Mouse (Mus musculus) liver, embryonic 12.5 days (tissue): ENCODE results near the gene Nup107. TPM values are rescaled to one million over a fixed set of nuclear protein-coding genes. Genes with fewer than 3 reads are reported as not detected.
"Not testable (repeated sequence)": the region's sequence is repeated elsewhere in the genome, so short reads cannot be mapped to it uniquely, and the experiment has no call there.

ENCODE experiments used
- ATAC-seq: fragments of 200-750 bp; cut with Nextera tagmentation; 2 replicates; pipeline ENCODE4 v1.8.0; 2017; ENCODE audit warnings: moderate number of reproducible peaks, mild to moderate bottlenecking, moderate library complexity
- H3K27ac ChIP-seq: fragments of 300-500 bp; sonication (generic); 2 replicates; pipeline ENCODE4 v1.5.1; 2016; ENCODE audit warnings: mild to moderate bottlenecking
- H3K27me3 ChIP-seq: fragments of 300-500 bp; sonication (generic); replicated peaks from 2 replicates; pipeline ENCODE4 v1.6.1; 2016; ENCODE audit warnings: mild to moderate bottlenecking, moderate library complexity
- H3K36me3 ChIP-seq: fragments of 300-500 bp; sonication (generic); 2 replicates; pipeline ENCODE4 v1.6.1; 2016; ENCODE audit warnings: mild to moderate bottlenecking, moderate library complexity
- H3K4me1 ChIP-seq: fragments of 300-500 bp; sonication (generic); 2 replicates; pipeline ENCODE4 v1.6.1; 2016
- H3K4me2 ChIP-seq: fragments of 300-500 bp; sonication (generic); 2 replicates; pipeline ENCODE4 v1.6.1; 2016; ENCODE audit warnings: mild to moderate bottlenecking, moderate library complexity
- H3K4me3 ChIP-seq: fragments of 300-500 bp; sonication (generic); 2 replicates; pipeline ENCODE4 v1.5.1; 2016; ENCODE audit warnings: mild to moderate bottlenecking, moderate library complexity
- H3K9ac ChIP-seq: fragments of 300-500 bp; sonication (generic); 2 replicates; pipeline ENCODE4 v1.6.1; 2016; ENCODE audit warnings: mild to moderate bottlenecking, moderate library complexity
- H3K9me3 ChIP-seq: fragments of 300-500 bp; sonication (generic); replicated peaks from 2 replicates; pipeline ENCODE4 v1.6.1; 2016; ENCODE audit warnings: mild to moderate bottlenecking, moderate library complexity
- WGBS: fragments of 180-500 bp; shearing (Covaris S2); methylation state at CpG from one replicate; pipeline ENCODE4 v1.1.7; 2016; ENCODE audit not compliant: insufficient replicate concordance; 5-methylcytosine and 5-hydroxymethylcytosine counted together
- polyA plus RNA-seq: library from polyadenylated mRNA; unstranded; fragments of >200 nt; fragmentation: Nextera tagmentation; extraction: Ambion mirVana; gene quantifications from 2 replicates; pipeline ENCODE4 v1.2.1, GENCODE M21; 2016

Gene Nup107
- polyA plus RNA-seq, 1 experiment from 2014 or later = 81.3 TPM

- Histone ChIP-seq H3K4me2 (no peak overlapping the region), H3K4me3 (no peak overlapping the region), H3K9me3 (no peaks in the 10 kb centered on the region), H3K9ac (no peak overlapping the region), H3K4me1 (peaks cover 21% of the 10 kb centered on the region), H3K27me3 (no peaks in the 10 kb centered on the region), H3K27ac (no peak overlapping the region), H3K36me3 (no peaks in the 10 kb centered on the region)
- WGBS = 75% methylated on average over 9 of the region's 9 CpGs
- ATAC-seq = no peak
Measured at GRCm38 (mm10) chr10:117727518-117728110, 64.9 kb downstream of the Nup107 start.

GRCm38 (mm10) chr10:117726888-117727385 is 65.6 kb downstream of the Nup107 start:
- WGBS = 82% methylated on average over 4 of the region's 4 CpGs
- H3K9me3 ChIP-seq = no peaks in the 10 kb centered on the region
- H3K27me3 ChIP-seq = no peaks in the 10 kb centered on the region
- no peak overlapping the region for H3K4me2 ChIP-seq
- ATAC-seq = no peak
- no peaks in the 10 kb centered on the region for H3K36me3 ChIP-seq
- no peak overlapping the region for H3K27ac ChIP-seq
- H3K9ac ChIP-seq = no peak overlapping the region
- no peak overlapping the region for H3K4me3 ChIP-seq
- peaks cover 14% of the 10 kb centered on the region for H3K4me1 ChIP-seq

GRCm38 (mm10) chr10:117726350-117726749 is 66.2 kb downstream of the Nup107 start:
- no peak for ATAC-seq
- H3K9ac ChIP-seq = no peak overlapping the region
- peaks cover 9% of the 10 kb centered on the region for H3K4me1 ChIP-seq
- H3K4me2 ChIP-seq = no peak overlapping the region
- no peaks in the 10 kb centered on the region for H3K36me3 ChIP-seq
- no peak overlapping the region for H3K4me3 ChIP-seq
- no peaks in the 10 kb centered on the region for H3K9me3 ChIP-seq
- H3K27me3 ChIP-seq = no peaks in the 10 kb centered on the region
- 80% methylated on average over 4 of the region's 4 CpGs for WGBS
- no peak overlapping the region for H3K27ac ChIP-seq

- no peaks in the 10 kb centered on the region for H3K36me3 ChIP-seq
- ATAC-seq = no peak
- H3K4me3 ChIP-seq = no peak overlapping the region
- no peak overlapping the region for H3K27ac ChIP-seq
- no peak overlapping the region for H3K9ac ChIP-seq
- peaks cover 2% of the 10 kb centered on the region for H3K4me1 ChIP-seq
- H3K27me3 ChIP-seq = no peaks in the 10 kb centered on the region
- no peaks in the 10 kb centered on the region for H3K9me3 ChIP-seq
- H3K4me2 ChIP-seq = no peak overlapping the region
- 64% methylated on average over 7 of the region's 7 CpGs for WGBS
Measured at GRCm38 (mm10) chr10:117725671-117726070, 66.8 kb downstream of the Nup107 start.

- no peak overlapping the region for H3K4me2 ChIP-seq
- no peak for ATAC-seq
- H3K27me3 ChIP-seq = no peaks in the 10 kb centered on the region
- H3K9me3 ChIP-seq = no peaks in the 10 kb centered on the region
- H3K9ac ChIP-seq = no peak overlapping the region
- H3K27ac ChIP-seq = no peak overlapping the region
- H3K4me3 ChIP-seq = no peak overlapping the region
- H3K4me1 ChIP-seq = no peaks in the 10 kb centered on the region
- 81% methylated on average over 3 of the region's 3 CpGs for WGBS
- H3K36me3 ChIP-seq = no peaks in the 10 kb centered on the region
Measured at GRCm38 (mm10) chr10:117724804-117725361, 67.6 kb downstream of the Nup107 start.

GRCm38 (mm10) chr10:117724136-117724718 is 68.3 kb downstream of the Nup107 start:
- Histone ChIP-seq H3K36me3 (no peaks in the 10 kb centered on the region), H3K27me3 (no peaks in the 10 kb centered on the region)
- 52% methylated on average over 5 of the region's 5 CpGs for WGBS

GRCm38 (mm10) chr10:117718161-117719119 is 74.1 kb downstream of the Nup107 start:
- H3K27ac ChIP-seq = no peak overlapping the region
- WGBS = 66% methylated on average over 19 of the region's 19 CpGs
- no peak overlapping the region for H3K4me3 ChIP-seq
- no peaks in the 10 kb centered on the region for H3K9me3 ChIP-seq
- no peak for ATAC-seq
- no peak overlapping the region for H3K4me2 ChIP-seq
- H3K36me3 ChIP-seq = no peaks in the 10 kb centered on the region
- peaks cover 32% of the 10 kb centered on the region for H3K4me1 ChIP-seq
- no peak overlapping the region for H3K9ac ChIP-seq
- H3K27me3 ChIP-seq = no peaks in the 10 kb centered on the region

More at GRCm38 (mm10) chr10:117724136-117724718, 68.3 kb downstream of the Nup107 start:
- Histone ChIP-seq H3K27ac (no peak overlapping the region), H3K9ac (no peak overlapping the region), H3K4me3 (no peak overlapping the region), H3K9me3 (no peaks in the 10 kb centered on the region), H3K4me1 (no peaks in the 10 kb centered on the region), H3K4me2 (no peak overlapping the region)
- ATAC-seq = no peak

- 9% methylated on average over 4 of the region's 4 CpGs for WGBS
- Histone ChIP-seq H3K9ac (no peak overlapping the region), H3K27ac (no peak overlapping the region), H3K4me3 (no peak overlapping the region), H3K36me3 (no peaks in the 10 kb centered on the region), H3K4me2 (no peak overlapping the region), H3K27me3 (no peaks in the 10 kb centered on the region), H3K4me1 (peaks cover 32% of the 10 kb centered on the region), H3K9me3 (no peaks in the 10 kb centered on the region)
- ATAC-seq = 0 out of 2 replicates have a peak, but pooled peaks have one; percentile 52
Measured at GRCm38 (mm10) chr10:117717583-117717982, 74.9 kb downstream of the Nup107 start.

GRCm38 (mm10) chr10:117716686-117717085 is 75.8 kb downstream of the Nup107 start:
- no peaks in the 10 kb centered on the region for H3K27me3 ChIP-seq
- H3K4me3 ChIP-seq = no peak overlapping the region
- peaks cover 39% of the 10 kb centered on the region for H3K4me1 ChIP-seq
- no peaks in the 10 kb centered on the region for H3K9me3 ChIP-seq
- no peak for ATAC-seq
- WGBS = 89% methylated on average over 3 of the region's 3 CpGs
- H3K9ac ChIP-seq = no peak overlapping the region
- no peaks in the 10 kb centered on the region for H3K36me3 ChIP-seq
- H3K4me2 ChIP-seq = no peak overlapping the region
- H3K27ac ChIP-seq = no peak overlapping the region

GRCm38 (mm10) chr10:117715654-117716053 is 76.9 kb downstream of the Nup107 start:
- ATAC-seq, H3K27ac ChIP-seq, H3K4me2 ChIP-seq, H3K36me3 ChIP-seq, H3K27me3 ChIP-seq, H3K4me3 ChIP-seq, H3K9ac ChIP-seq, H3K9me3 ChIP-seq: not testable (repeated sequence)
- peaks cover 47% of the 10 kb centered on the region for H3K4me1 ChIP-seq
- WGBS = 65% methylated on average over 1 of the region's 1 CpGs

GRCm38 (mm10) chr10:117714928-117715500 is 77.5 kb downstream of the Nup107 start:
- Histone ChIP-seq H3K4me3 (no peak overlapping the region), H3K27me3 (no peaks in the 10 kb centered on the region), H3K36me3 (no peaks in the 10 kb centered on the region), H3K27ac (no peak overlapping the region), H3K4me1 (peaks cover 47% of the 10 kb centered on the region), H3K9me3 (no peaks in the 10 kb centered on the region), H3K9ac (no peak overlapping the region), H3K4me2 (no peak overlapping the region)
- no peak for ATAC-seq
- WGBS = 51% methylated on average over 4 of the region's 4 CpGs
